8 mouse cellular contexts compared by ENCODE assay signal in the genomic region with DNA sequence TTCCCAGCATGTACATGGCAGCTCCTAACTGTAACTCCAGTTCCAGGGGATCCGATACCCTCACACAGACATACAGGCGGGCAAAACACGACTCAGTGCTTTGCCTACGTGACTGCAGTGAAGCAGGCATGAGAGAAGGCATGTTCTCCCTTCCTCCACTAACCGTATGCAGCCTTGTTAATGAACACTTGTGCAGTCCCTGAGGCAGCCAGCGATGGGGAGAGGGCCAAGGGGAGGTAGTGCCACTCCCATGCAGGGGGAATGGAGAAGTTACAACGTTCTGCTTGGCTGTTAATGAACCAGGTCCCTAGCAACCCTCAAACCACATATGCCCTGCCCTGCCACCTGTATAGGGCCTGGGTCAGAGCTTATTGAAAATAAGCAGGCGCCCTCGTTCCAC. TPM values are rescaled to one million over a fixed set of nuclear protein-coding genes. Genes with fewer than 3 reads are reported as not detected.
A peak's percentile ranks its signal among the peaks of the same experiment; 100 is the strongest.
DNase-seq lines count a peak whose midpoint lies in the region; ATAC-seq and TF ChIP-seq lines count a peak whose summit lies in the region.

No protein-coding gene starts in this region.

- TF ChIP-seq CTCF in hindbrain, postnatal 0 days (IDR thresholded peaks at IDR 0.05; ENCODE audit: low read depth) = no peak

- H3K4me3 ChIP-seq in midbrain, embryonic 13.5 days (replicated peaks) = no peak overlapping the region
- no peak overlapping the region for H3K4me3 ChIP-seq in midbrain, embryonic 10.5 days
- H3K4me3 ChIP-seq in hindbrain, postnatal 0 days (ENCODE audit: low read length) = 0 out of 2 replicates have a peak overlapping the region, but pooled peaks have one; percentile 4
- no peak overlapping the region for H3K4me3 ChIP-seq in neural tube, embryonic 15.5 days (replicated peaks)

- H3K27me3 ChIP-seq in midbrain, embryonic 13.5 days = peaks cover 6% of the 10 kb centered on the region; the same call in 1 of the 2 replicates
- H3K27me3 ChIP-seq in midbrain, embryonic 10.5 days (ENCODE audit: low read depth, poor library complexity, severe bottlenecking) = peaks cover 19% of the 10 kb centered on the region
- no peaks in the 10 kb centered on the region for H3K27me3 ChIP-seq in hindbrain, postnatal 0 days (ENCODE audit: insufficient read depth, low read length)
- H3K27me3 ChIP-seq in neural tube, embryonic 15.5 days (replicated peaks) = no peaks in the 10 kb centered on the region

- WGBS in midbrain, embryonic 13.5 days = 47% methylated on average over 9 of the region's 9 CpGs
- WGBS in midbrain, embryonic 10.5 days = 55% methylated on average over 9 of the region's 9 CpGs
- 44% methylated on average over 9 of the region's 9 CpGs for WGBS in hindbrain, postnatal 0 days
- 37% methylated on average over 9 of the region's 9 CpGs for WGBS in neural tube, embryonic 15.5 days

- H3K4me2 ChIP-seq in midbrain, embryonic 13.5 days (replicated peaks) = peak overlapping the region; percentile 63; the same call in 1 of the 2 replicates
- peak overlapping the region; percentile 39 for H3K4me2 ChIP-seq in hindbrain, postnatal 0 days (ENCODE audit: low read depth, low read length)
- peak overlapping the region; percentile 79 for H3K4me2 ChIP-seq in neural tube, embryonic 15.5 days

- no peak overlapping the region for H3K9ac ChIP-seq in midbrain, embryonic 13.5 days (replicated peaks)
- H3K9ac ChIP-seq in hindbrain, postnatal 0 days (replicated peaks; ENCODE audit: low read length) = no peak overlapping the region
- no peak overlapping the region for H3K9ac ChIP-seq in neural tube, embryonic 15.5 days (replicated peaks)

- H3K36me3 ChIP-seq in midbrain, embryonic 13.5 days = no peaks in the 10 kb centered on the region
- H3K36me3 ChIP-seq in midbrain, embryonic 10.5 days = no peaks in the 10 kb centered on the region
- no peaks in the 10 kb centered on the region for H3K36me3 ChIP-seq in hindbrain, postnatal 0 days (ENCODE audit: insufficient read depth, low read length)
- no peaks in the 10 kb centered on the region for H3K36me3 ChIP-seq in neural tube, embryonic 15.5 days

- no peaks in the 10 kb centered on the region for H3K9me3 ChIP-seq in midbrain, embryonic 13.5 days
- no peaks in the 10 kb centered on the region for H3K9me3 ChIP-seq in midbrain, embryonic 10.5 days (replicated peaks)
- no peaks in the 10 kb centered on the region for H3K9me3 ChIP-seq in hindbrain, postnatal 0 days (ENCODE audit: low read length)
- H3K9me3 ChIP-seq in neural tube, embryonic 15.5 days (replicated peaks) = no peaks in the 10 kb centered on the region

- H3K27ac ChIP-seq in midbrain, embryonic 13.5 days = 0 out of 2 replicates have a peak overlapping the region, but pooled peaks have one; percentile 14
- no peak overlapping the region for H3K27ac ChIP-seq in midbrain, embryonic 10.5 days (replicated peaks)
- peak overlapping the region; percentile 94; the same call in 1 of the 2 replicates for H3K27ac ChIP-seq in hindbrain, postnatal 0 days
- H3K27ac ChIP-seq in neural tube, embryonic 15.5 days (replicated peaks) = peak overlapping the region; percentile 68

- DNase-seq in cerebellum, adult 11-12 months = peak; percentile 38
- DNase-seq in cerebellum, adult 11 months = no peak
- DNase-seq in midbrain, embryonic 10.5 days (ENCODE audit: low spot score) = no peak
- no peak for DNase-seq in hindbrain, postnatal 0 days (ENCODE audit: low spot score)
- DNase-seq in urinary bladder, postnatal 36 days (ENCODE audit: low spot score in 2 of 2) = no peak
- DNase-seq in right cerebral cortex, postnatal 25 days = no peak

- peaks cover 45% of the 10 kb centered on the region for H3K4me1 ChIP-seq in midbrain, embryonic 13.5 days (replicated peaks)
- H3K4me1 ChIP-seq in midbrain, embryonic 10.5 days = peaks cover 44% of the 10 kb centered on the region
- H3K4me1 ChIP-seq in hindbrain, postnatal 0 days (ENCODE audit: insufficient read depth, low read length) = peaks cover 18% of the 10 kb centered on the region; the same call in 1 of the 2 replicates
- H3K4me1 ChIP-seq in neural tube, embryonic 15.5 days = peaks cover 61% of the 10 kb centered on the region

- no peak for ATAC-seq in midbrain, embryonic 13.5 days
- ATAC-seq in hindbrain, postnatal 0 days = no peak
- no peak for ATAC-seq in neural tube, embryonic 15.5 days (ENCODE audit: low FRiP score)

RNA-seq across cellular contexts. Expression of gene Ccn6, which starts 6.0 kb away (rescaled TPM):
- polyA plus RNA-seq in midbrain, embryonic 13.5 days (2015; fragmentation: Nextera tagmentation; extraction: Ambion mirVana) = 0.32 and 0.53 TPM in 2 replicates
- 0.20 and 0.37 TPM in 2 replicates for polyA plus RNA-seq in midbrain, embryonic 10.5 days (2016; fragmentation: Nextera tagmentation; extraction: Ambion mirVana)
- 0.65 and 2.0 TPM in 2 replicates for total RNA-seq in hindbrain, postnatal 0 days (2014; rRNA removed)
- polyA plus RNA-seq in hindbrain, postnatal 0 days (2015; fragmentation: Nextera tagmentation; extraction: Ambion mirVana) = 0.35 and 0.49 TPM in 2 replicates
- 0.65 and 0.69 TPM in 2 replicates for polyA plus RNA-seq in neural tube, embryonic 15.5 days (2015; fragmentation: Nextera tagmentation; extraction: Ambion mirVana)

RNA-seq across cellular contexts. Expression of gene Tube1, which starts 35.9 kb away (rescaled TPM):
- polyA plus RNA-seq in midbrain, embryonic 13.5 days (2015; fragmentation: Nextera tagmentation; extraction: Ambion mirVana) = 10.6 and 12.0 TPM in 2 replicates
- polyA plus RNA-seq in midbrain, embryonic 10.5 days (2016; fragmentation: Nextera tagmentation; extraction: Ambion mirVana) = 22.0 and 24.9 TPM in 2 replicates
- 3.3 and 3.8 TPM in 2 replicates for total RNA-seq in hindbrain, postnatal 0 days (2014; rRNA removed)
- polyA plus RNA-seq in hindbrain, postnatal 0 days (2015; fragmentation: Nextera tagmentation; extraction: Ambion mirVana) = 3.6 and 3.7 TPM in 2 replicates
- polyA plus RNA-seq in neural tube, embryonic 15.5 days (2015; fragmentation: Nextera tagmentation; extraction: Ambion mirVana) = 7.1 and 10.2 TPM in 2 replicates

RNA-seq across cellular contexts. Expression of gene Fam229b, which starts 35.9 kb away (rescaled TPM):
- 30.6 and 31.7 TPM in 2 replicates for polyA plus RNA-seq in midbrain, embryonic 13.5 days (2015; fragmentation: Nextera tagmentation; extraction: Ambion mirVana)
- polyA plus RNA-seq in midbrain, embryonic 10.5 days (2016; fragmentation: Nextera tagmentation; extraction: Ambion mirVana) = 14.2 and 15.4 TPM in 2 replicates
- 18.0 and 22.8 TPM in 2 replicates for total RNA-seq in hindbrain, postnatal 0 days (2014; rRNA removed)
- polyA plus RNA-seq in hindbrain, postnatal 0 days (2015; fragmentation: Nextera tagmentation; extraction: Ambion mirVana) = 43.8 and 45.9 TPM in 2 replicates
- 23.8 and 36.8 TPM in 2 replicates for polyA plus RNA-seq in neural tube, embryonic 15.5 days (2015; fragmentation: Nextera tagmentation; extraction: Ambion mirVana)
